Mouse (Mus musculus) heart, postnatal 25 days (tissue): ENCODE data around the gene Pla2g3. TPM values are rescaled to one million over a fixed set of nuclear protein-coding genes. Genes with fewer than 3 reads are reported as not detected.

Experiments
- DNase-seq: peaks from one replicate; pipeline ENCODE4 v3.0.0; 2022; ENCODE audit warnings: low spot score
- intact Hi-C: fragments of 180-260 bp; cut with DNase I; formaldehyde crosslinking; loops from one replicate; pipeline ENCODE4 v1.15.1; 2025
- total RNA-seq, 2 experiments: library from RNA; stranded (reverse); gene quantifications; 2 replicates each; pipeline ENCODE4 v1.2.3; 2021

The Pla2g3 gene
- total RNA-seq, 2 experiments from 2014 or later = not detected

- no peak for DNase-seq
- intact Hi-C loops = no loop called here
These were observed 30.0 kb downstream of the Pla2g3 start for GRCm38 (mm10) chr11:3517846-3518732.

- DNase-seq = no peak
- intact Hi-C loops = no loop called here
These were observed 31.1 kb downstream of the Pla2g3 start for GRCm38 (mm10) chr11:3519051-3519726.

- DNase-seq = no peak
- intact Hi-C loops = no loop called here
These were observed 31.8 kb downstream of the Pla2g3 start for GRCm38 (mm10) chr11:3519756-3520398.

- DNase-seq = no peak
- intact Hi-C loops = no loop called here
These were observed 32.8 kb downstream of the Pla2g3 start for GRCm38 (mm10) chr11:3520919-3521318.

GRCm38 (mm10) chr11:3521339-3522224 is 33.5 kb downstream of the Pla2g3 start:
- DNase-seq = no peak
- intact Hi-C loops = no loop called here

GRCm38 (mm10) chr11:3522285-3523000 is 34.4 kb downstream of the Pla2g3 start:
- intact Hi-C loops = no loop called here
- DNase-seq = no peak

- intact Hi-C loops = no loop called here
- no peak for DNase-seq
These were observed 35.9 kb downstream of the Pla2g3 start for GRCm38 (mm10) chr11:3523840-3524582.

DNA sequence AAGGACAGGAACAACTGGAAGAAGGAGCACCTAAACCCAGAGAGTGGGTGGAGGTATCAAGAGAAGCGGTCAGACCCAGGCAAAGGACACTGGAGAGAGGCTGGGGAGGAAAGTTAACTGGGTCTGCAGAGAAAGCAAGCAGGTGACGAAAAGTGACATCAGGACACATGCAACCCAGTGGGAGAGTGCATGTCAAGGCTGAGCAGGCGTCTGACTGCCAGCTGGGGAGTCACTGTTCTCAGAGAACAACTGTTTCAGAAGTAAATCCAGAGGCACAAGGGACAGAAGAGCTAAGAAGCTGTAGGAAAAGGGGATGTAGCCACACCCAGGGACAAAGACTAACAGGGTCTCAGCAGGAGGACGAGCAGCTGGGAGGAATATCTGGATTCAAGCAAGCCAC is 37.5 kb downstream of the Pla2g3 start:
- intact Hi-C loops = no loop called here
- no peak for DNase-seq

- DNase-seq = no peak
- intact Hi-C loops = no loop called here
These were observed 38.1 kb downstream of the Pla2g3 start for GRCm38 (mm10) chr11:3526207-3526606.

GRCm38 (mm10) chr11:3526979-3527738 is 39.1 kb downstream of the Pla2g3 start:
- intact Hi-C loops = no loop called here
- no peak for DNase-seq

GRCm38 (mm10) chr11:3527766-3528165 is 39.7 kb downstream of the Pla2g3 start:
- intact Hi-C loops = no loop called here
- no peak for DNase-seq

DNA sequence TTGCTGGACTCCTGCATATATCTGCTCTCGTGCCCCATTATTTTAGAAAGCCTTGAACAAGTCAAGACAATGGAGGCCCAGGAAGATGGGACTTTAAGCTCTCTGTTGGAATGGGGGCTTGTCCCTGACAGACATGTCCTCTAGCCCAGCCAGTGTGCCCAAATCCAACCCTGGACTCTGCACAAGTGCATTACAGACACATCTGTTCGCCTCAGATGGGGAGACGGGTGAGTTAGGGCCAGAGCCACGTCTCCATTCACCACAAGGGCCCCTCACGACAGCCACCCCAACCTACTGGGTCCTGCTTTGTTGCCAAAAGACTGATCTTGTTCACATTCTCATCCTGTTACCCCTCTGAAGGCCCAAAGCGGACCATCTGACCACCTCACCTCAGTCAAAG is 40.1 kb downstream of the Pla2g3 start:
- intact Hi-C loops = no loop called here
- DNase-seq = no peak

- intact Hi-C loops = loop anchor here (10.0 kb wide), 2 partner anchors 105 to 355 kb away; no protein-coding TSS in a partner anchor
These were observed 41.6 kb downstream of the Pla2g3 start for GRCm38 (mm10) chr11:3529476-3530252.

DNA sequence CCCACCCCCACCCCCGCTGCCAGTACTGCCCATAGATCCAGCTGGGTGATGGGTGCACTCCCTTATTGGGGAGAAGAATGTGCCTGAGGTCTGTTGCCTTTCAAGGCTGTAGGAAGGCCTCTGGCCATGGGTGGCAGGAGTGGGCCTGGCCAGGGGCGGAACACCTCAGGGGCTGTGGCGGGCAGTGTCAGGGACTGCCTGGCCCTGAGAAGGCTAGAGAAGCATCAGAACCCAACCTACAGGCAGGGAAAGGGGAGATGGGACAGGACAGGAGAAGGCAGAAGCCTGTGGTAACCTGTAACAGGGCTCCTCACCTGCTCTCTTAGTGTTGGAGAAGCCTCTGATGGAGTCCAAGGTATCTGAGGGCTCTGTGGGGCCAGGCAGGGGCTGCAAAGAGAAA is 42.6 kb downstream of the Pla2g3 start:
- no peak for DNase-seq
- intact Hi-C loops = loop anchor here (10.0 kb wide), 2 partner anchors 104 to 354 kb away; no protein-coding TSS in a partner anchor

More at GRCm38 (mm10) chr11:3529476-3530252, 41.6 kb downstream of the Pla2g3 start:
- no peak for DNase-seq

DNA sequence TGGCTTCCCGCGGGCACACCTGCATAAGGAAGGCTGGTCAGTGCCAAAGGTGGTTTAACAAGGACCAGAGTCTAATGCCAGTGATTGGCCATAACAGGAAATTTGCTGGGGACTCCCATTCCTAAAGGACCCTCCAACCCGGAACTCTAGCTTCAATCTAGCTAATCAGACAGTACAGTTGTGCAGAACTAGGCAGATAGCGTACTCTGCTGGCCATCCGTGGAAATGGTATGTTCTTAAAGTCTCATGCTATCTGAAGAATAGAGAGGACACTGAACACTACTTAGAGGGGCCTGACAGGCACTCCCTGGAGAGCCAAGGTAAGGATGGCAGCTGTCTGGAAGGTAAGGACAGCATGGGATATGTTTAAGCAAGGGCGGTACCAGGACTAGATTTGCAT is 43.5 kb downstream of the Pla2g3 start:
- intact Hi-C loops = loop anchor here (10.0 kb wide), 2 partner anchors 103 to 353 kb away; no protein-coding TSS in a partner anchor
- no peak for DNase-seq

DNA sequence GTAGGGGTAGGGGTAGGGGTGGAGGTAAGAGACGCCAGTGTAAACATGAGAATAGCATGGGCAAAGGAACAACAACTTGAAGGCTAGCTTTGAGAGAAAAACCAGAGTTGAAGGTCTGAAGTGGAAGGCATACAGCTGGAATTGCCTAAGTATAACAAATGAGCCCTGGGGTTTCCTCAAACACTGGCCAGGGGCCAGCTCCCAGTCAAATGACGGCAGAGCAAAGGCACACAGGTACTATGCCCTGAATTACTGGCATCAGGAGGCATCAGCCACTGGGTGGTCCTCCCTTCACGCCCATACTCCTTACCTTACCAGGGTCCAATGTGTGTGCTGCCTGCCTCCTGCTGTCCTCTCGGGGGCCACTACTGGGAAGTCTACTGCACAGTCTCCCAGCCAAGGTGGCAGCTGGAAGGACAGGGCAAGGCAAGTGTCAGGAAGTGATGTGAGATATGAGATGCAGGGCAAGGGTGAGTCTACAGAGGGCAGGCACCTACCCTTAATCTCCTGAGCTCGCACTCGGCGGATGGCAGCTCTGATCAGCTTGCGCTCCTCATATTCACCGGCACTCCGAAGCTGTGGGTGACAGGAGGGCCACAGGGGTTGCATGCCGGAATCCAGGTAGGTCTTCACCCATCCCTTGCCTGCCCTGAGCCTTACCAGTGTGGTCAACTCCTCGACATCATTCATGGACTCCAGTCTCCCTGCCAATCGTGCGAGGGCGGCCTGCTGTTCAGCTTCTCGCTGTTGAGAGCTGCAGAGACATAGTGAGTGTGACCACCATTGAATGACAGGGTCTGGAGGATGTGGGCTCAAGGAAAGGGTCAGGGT is 44.2 kb downstream of the Pla2g3 start:
- DNase-seq = no peak

More for the DNA sequence above, 44.2 kb downstream of the Pla2g3 start:
- intact Hi-C loops = loop anchor here (10.0 kb wide), 2 partner anchors 102 to 352 kb away; no protein-coding TSS in a partner anchor
